Mouse (Mus musculus) embryonic facial prominence, embryonic 13.5 days (tissue): Measurements from ENCODE around the gene Ms4a18. TPM values are rescaled to one million over a fixed set of nuclear protein-coding genes. Genes with fewer than 3 reads are reported as not detected.
A peak's percentile ranks its signal among the peaks of the same experiment; 100 is the strongest.

Experiments used
- ATAC-seq: fragments of 200-750 bp; cut with Nextera tagmentation; 2 replicates; pipeline ENCODE4 v1.8.0; 2017; ENCODE audit warnings: low read depth; ENCODE audit not compliant: insufficient number of reproducible peaks, insufficient read depth, low FRiP score, low TSS enrichment
- H3K27ac ChIP-seq: fragments of 300-500 bp; sonication (generic); 2 replicates; pipeline ENCODE4 v1.5.1; 2015; ENCODE audit warnings: moderate library complexity, mild to moderate bottlenecking, inconsistent platforms
- H3K27me3 ChIP-seq: fragments of 300-500 bp; sonication (generic); 2 replicates; pipeline ENCODE4 v1.6.1; 2015; ENCODE audit warnings: mild to moderate bottlenecking, inconsistent platforms
- H3K36me3 ChIP-seq: fragments of 300-500 bp; sonication (generic); 2 replicates; pipeline ENCODE4 v1.6.1; 2015; ENCODE audit warnings: mild to moderate bottlenecking, inconsistent platforms
- H3K4me1 ChIP-seq: fragments of 300-500 bp; sonication (generic); 2 replicates; pipeline ENCODE4 v1.6.1; 2015; ENCODE audit warnings: inconsistent platforms
- H3K4me2 ChIP-seq: fragments of 300-500 bp; sonication (generic); 2 replicates; pipeline ENCODE4 v1.6.1; 2015; ENCODE audit warnings: moderate library complexity, mild to moderate bottlenecking, inconsistent platforms
- H3K4me3 ChIP-seq: fragments of 300-500 bp; sonication (generic); 2 replicates; pipeline ENCODE4 v1.5.1; 2015; ENCODE audit warnings: mild to moderate bottlenecking, inconsistent platforms
- H3K9ac ChIP-seq: fragments of 300-500 bp; sonication (generic); 2 replicates; pipeline ENCODE4 v1.6.1; 2015; ENCODE audit warnings: mild to moderate bottlenecking, inconsistent platforms
- H3K9me3 ChIP-seq: fragments of 300-500 bp; sonication (generic); 2 replicates; pipeline ENCODE4 v1.6.1; 2016; ENCODE audit warnings: inconsistent platforms
- WGBS: fragments of 180-500 bp; shearing (Covaris S2); methylation state at CpG from one replicate; pipeline ENCODE4 v1.1.7; 2015; ENCODE audit warnings: mixed read lengths; 5-methylcytosine and 5-hydroxymethylcytosine counted together
- polyA plus RNA-seq: library from polyadenylated mRNA; unstranded; fragments of >200 nt; fragmentation: Nextera tagmentation; extraction: Ambion mirVana; gene quantifications from 2 replicates; pipeline ENCODE4 v1.2.1, GENCODE M21; 2015

The Ms4a18 gene
- polyA plus RNA-seq, 1 experiment from 2014 or later = not detected

DNA sequence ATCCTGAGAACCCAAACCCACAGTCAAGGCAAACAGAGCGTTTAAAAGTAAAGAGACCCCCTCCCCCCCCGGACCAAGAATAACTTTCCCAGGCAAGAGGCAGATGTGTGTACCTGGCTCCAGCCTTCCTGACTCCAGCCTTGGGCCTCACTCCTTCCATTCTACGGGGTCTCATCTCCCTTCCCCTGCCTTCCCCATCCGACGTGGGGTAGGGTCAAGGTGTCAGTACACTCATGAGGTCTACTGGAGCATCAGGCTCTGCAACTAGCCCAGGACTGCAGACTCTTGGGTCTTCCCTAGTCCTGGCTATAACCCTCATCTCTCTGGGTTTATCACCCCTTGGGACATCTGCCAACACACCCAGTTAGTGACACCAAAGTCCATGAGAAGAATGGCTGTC lies 37.6 kb downstream of the Ms4a18 start:
- no peaks in the 10 kb centered on the region for H3K9me3 ChIP-seq
- H3K27me3 ChIP-seq = no peaks in the 10 kb centered on the region
- H3K4me2 ChIP-seq = no peak overlapping the region
- WGBS = 85% methylated on average over 5 of the region's 5 CpGs
- no peak overlapping the region for H3K4me3 ChIP-seq
- ATAC-seq = no peak
- no peaks in the 10 kb centered on the region for H3K36me3 ChIP-seq
- H3K9ac ChIP-seq = no peak overlapping the region
- peaks cover 13% of the 10 kb centered on the region for H3K4me1 ChIP-seq
- H3K27ac ChIP-seq = no peak overlapping the region

DNA sequence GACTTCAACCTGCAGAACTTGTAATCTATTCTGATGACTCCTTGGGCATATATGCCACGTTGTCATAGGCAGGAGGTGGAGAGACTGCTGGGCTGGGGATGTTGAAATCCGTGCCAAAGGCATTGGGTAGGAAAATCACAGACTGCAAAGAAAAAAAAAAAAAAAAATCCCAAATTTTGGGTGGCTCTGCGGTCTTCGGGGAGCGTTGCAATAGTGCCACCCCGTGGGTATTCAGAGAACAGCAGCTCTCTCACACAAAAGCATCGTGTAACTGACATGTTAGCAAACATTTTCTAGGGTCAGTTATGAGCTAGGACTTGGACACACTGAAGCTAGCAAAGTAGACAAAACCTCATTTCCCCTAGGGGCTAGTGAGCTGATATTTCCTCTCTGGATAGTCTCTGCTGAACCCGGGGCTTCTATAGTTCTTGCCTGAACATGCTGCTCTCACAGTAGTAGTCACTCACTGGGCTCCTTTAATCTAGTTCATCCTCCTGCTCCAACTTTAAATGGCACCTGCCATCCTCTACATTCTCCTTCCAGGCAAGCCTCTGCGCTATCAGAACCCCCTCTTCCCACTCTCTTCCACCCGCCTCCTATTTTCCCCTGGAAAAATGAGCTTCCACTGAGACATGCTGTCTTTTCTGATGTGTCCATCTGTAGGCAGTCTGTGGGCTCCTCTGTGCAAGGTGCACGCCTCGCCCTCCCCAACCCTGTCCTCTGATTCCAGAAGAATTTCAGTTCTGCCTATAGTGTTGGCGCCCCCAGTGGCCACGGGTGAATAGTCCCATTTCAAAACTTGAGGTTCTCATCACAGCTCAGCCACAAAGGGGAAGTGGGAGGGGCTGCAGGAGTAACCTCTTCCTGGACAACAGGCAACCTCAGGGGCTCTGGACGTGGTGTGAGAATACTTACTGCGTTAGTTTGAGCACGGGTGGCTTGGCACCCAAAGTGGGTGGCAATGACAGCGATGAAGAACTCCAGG lies 38.4 kb downstream of the Ms4a18 start:
- no peak for ATAC-seq
- H3K27ac ChIP-seq = no peak overlapping the region
- H3K4me2 ChIP-seq = peak overlapping the region; percentile 17
- H3K9me3 ChIP-seq = no peaks in the 10 kb centered on the region
- H3K36me3 ChIP-seq = no peaks in the 10 kb centered on the region
- H3K27me3 ChIP-seq = no peaks in the 10 kb centered on the region
- WGBS = 9% methylated on average over 18 of the region's 18 CpGs
- H3K4me1 ChIP-seq = peaks cover 13% of the 10 kb centered on the region
- no peak overlapping the region for H3K4me3 ChIP-seq
- no peak overlapping the region for H3K9ac ChIP-seq

DNA sequence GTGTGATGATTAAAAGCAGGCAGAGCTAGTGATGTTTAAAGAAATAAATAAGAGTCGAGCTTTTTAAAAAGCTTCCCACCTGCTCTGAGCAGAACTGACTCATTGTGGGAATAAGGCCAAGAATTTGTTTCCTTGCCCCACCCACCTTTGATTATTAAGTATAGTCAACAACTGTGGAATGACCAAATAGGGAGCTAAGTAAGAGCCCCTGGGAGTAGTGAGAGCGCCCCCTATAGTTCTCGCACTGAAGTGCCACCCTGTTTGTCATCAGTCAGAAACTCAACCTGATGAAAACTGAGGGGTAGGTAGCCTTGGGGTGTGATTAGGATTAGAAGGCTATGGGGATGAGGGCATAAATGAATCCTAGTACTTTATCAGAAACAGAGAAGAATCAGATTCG lies 41.5 kb downstream of the Ms4a18 start:
- H3K27me3 ChIP-seq = no peaks in the 10 kb centered on the region
- peaks cover 13% of the 10 kb centered on the region for H3K4me1 ChIP-seq
- no peaks in the 10 kb centered on the region for H3K36me3 ChIP-seq
- no peak overlapping the region for H3K27ac ChIP-seq
- no peak overlapping the region for H3K9ac ChIP-seq
- no peak overlapping the region for H3K4me3 ChIP-seq
- no peak overlapping the region for H3K4me2 ChIP-seq
- no peaks in the 10 kb centered on the region for H3K9me3 ChIP-seq
- no peak for ATAC-seq
- 40% methylated on average over 4 of the region's 4 CpGs for WGBS

DNA sequence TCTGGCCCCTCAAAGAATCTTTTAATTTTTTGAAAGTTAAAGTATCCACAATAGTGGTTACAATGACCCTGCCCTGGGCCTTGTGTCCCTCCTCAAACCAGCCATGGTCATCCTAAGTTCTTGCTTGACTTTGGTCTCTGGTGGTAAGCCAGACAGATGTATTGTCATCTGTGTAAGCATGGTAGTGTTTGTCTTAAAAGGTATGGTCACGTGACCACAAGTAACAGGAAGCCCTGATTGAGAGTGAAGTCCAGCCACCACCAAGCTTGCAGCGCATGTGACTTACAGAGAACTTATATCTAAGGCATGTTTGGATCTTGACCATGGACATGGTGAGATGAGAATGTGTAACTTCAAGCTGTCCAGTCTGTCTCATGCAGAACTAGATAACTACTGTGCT lies 42.6 kb downstream of the Ms4a18 start:
- Histone ChIP-seq H3K36me3 (no peaks in the 10 kb centered on the region), H3K4me1 (peaks cover 13% of the 10 kb centered on the region)
- 84% methylated on average over 2 of the region's 2 CpGs for WGBS

DNA sequence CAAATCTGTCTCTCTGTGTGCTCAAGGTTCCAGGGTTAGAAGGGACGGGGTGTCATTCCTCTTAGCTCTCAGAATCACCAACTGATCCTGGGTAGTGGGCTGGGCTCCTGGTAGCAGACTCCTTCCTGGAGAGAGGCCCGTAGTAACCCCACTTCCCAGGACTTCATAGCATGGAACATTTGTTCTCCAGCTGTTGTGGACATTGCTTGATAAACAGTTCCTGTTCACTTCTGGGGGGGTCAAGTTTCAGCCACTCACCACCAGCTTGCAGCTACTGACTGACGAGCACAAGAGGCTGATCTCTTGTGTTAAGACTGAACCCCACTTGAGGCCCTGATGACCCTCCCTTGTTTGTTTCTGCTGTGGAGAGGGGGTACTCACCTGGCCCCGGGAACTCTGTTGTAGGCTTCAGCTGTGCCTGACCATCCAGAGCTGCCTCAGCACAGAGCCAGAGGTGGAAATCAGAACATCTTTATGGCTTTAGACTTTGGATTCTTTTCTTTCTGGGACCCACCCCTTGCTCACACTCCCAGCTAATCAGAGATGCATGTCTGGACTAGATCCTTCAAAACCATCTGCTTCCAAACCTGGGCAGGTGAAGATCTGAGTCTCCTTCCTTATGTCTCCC lies 43.5 kb downstream of the Ms4a18 start, which contains the start of gene Ms4a10:
Gene Ms4a10 (minus strand): TSS at position 433 of the 628 bp plus-strand sequence.
- no peak for ATAC-seq
- Histone ChIP-seq H3K4me1 (peaks cover 7% of the 10 kb centered on the region), H3K4me3 (no peak within 1 kb of the TSS), H3K36me3 (no peaks in the 10 kb centered on the region), H3K9ac (no peak within 1 kb of the TSS), H3K27ac (no peak within 1 kb of the TSS), H3K4me2 (no peak within 1 kb of the TSS), H3K27me3 (no peaks in the 10 kb centered on the region), H3K9me3 (no peaks in the 10 kb centered on the region)
- WGBS = 46% methylated on average over 4 of the region's 4 CpGs

More for the DNA sequence above, 42.6 kb downstream of the Ms4a18 start:
- no peak overlapping the region for H3K9ac ChIP-seq
- ATAC-seq = no peak
- no peak overlapping the region for H3K4me2 ChIP-seq
- no peak overlapping the region for H3K4me3 ChIP-seq
- no peak overlapping the region for H3K27ac ChIP-seq
- no peaks in the 10 kb centered on the region for H3K27me3 ChIP-seq
- no peaks in the 10 kb centered on the region for H3K9me3 ChIP-seq

DNA sequence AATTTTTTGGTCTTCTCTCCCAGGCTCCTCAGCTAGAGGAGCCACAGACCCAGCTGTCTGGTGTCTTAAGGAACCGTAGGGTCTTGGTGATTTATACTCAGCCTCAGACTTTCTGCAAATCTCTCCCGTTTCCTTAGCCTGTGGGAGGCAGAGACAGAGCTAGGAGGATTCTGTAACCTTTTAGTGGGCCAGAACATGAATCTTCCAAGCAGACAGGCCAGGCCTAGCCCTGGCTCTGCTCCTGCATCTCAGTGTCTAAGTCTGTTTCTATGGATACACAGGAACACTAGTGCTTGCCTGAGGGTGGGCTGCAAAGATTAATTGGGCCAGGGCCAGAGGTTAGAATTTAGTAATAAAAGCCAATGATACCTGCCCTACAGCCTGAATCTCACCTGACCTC lies 44.6 kb downstream of the Ms4a18 start:
- Histone ChIP-seq H3K9ac (no peak overlapping the region), H3K27me3 (no peaks in the 10 kb centered on the region), H3K4me2 (no peak overlapping the region), H3K4me3 (no peak overlapping the region), H3K27ac (no peak overlapping the region), H3K9me3 (no peaks in the 10 kb centered on the region), H3K4me1 (peaks cover 5% of the 10 kb centered on the region; the same call in 1 of the 2 replicates), H3K36me3 (no peaks in the 10 kb centered on the region)
- 60% methylated on average over 2 of the region's 2 CpGs for WGBS
- no peak for ATAC-seq

DNA sequence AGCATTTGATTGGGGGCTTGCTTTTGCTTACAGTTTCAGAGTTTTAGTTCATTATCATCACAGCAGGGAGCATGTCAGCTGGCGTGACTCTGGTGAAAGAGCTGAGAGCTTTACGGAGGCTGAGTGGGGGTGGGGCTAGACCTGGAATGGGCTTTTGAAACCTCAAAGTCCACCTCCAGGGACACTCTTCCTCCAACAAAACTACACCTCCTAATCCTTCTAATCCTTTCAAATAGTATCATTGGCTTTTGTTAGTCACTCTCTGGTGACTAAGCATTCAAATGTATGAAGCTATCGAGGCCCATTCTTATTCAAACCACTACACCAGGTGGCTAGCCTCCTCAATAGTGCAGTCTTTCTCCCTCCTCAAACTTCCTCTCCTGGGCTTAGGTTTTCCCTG lies 45.2 kb downstream of the Ms4a18 start:
- no peaks in the 10 kb centered on the region for H3K27me3 ChIP-seq
- no peak overlapping the region for H3K4me3 ChIP-seq
- no peak overlapping the region for H3K9ac ChIP-seq
- H3K36me3 ChIP-seq = no peaks in the 10 kb centered on the region
- peaks cover 1% of the 10 kb centered on the region; the same call in 1 of the 2 replicates for H3K4me1 ChIP-seq
- no peak overlapping the region for H3K27ac ChIP-seq
- no peaks in the 10 kb centered on the region for H3K9me3 ChIP-seq
- no peak for ATAC-seq
- 43% methylated on average over 3 of the region's 3 CpGs for WGBS
- H3K4me2 ChIP-seq = no peak overlapping the region

DNA sequence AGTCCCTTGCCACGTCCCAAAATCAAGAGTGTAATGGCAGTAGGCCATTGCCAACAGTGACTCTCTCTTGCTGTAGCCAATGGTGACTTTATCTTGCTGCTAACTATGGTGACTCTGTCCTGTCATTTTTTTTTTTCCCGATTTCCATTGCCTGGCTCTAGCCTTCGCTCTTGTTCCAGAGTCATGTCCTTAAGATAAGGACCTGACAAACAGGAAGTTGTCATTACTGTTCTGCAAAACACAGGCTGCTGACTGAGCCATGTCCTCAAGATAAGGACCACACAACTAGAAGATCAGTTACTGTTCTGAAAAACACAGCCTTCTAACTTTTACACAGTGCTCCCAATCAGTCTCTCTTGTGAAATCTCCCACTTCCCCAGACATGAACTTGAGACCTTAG lies 47.4 kb downstream of the Ms4a18 start:
- 0 out of 2 replicates have a peak, but pooled peaks cover 4% of the 10 kb centered on the region for H3K9me3 ChIP-seq
- WGBS = 83% methylated on average over 3 of the region's 3 CpGs
- no peak overlapping the region for H3K4me3 ChIP-seq
- no peak overlapping the region for H3K27ac ChIP-seq
- no peak overlapping the region for H3K9ac ChIP-seq
- ATAC-seq = no peak
- H3K27me3 ChIP-seq = no peaks in the 10 kb centered on the region
- no peaks in the 10 kb centered on the region for H3K4me1 ChIP-seq
- H3K36me3 ChIP-seq = no peaks in the 10 kb centered on the region
- no peak overlapping the region for H3K4me2 ChIP-seq

DNA sequence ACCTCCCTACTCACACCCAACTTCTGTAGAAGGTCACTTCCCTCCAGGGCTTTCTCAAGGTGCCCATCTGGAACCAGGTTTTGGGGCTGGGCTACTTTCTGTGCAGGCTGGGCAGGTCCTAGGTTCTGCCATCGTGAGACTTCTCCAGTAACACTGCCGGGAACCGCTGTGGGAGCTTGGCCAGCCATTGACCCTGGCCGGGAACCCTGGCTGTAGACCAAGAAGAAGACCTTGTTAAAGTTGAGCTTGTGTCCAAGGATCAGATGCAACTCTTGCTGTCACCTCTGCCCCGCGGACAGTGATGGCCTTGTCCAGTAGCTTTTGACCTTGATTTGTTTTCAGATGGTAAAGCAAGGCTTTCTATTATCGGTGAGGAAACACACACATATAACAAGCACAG lies 49.3 kb downstream of the Ms4a18 start:
- Histone ChIP-seq H3K36me3 (no peaks in the 10 kb centered on the region), H3K27me3 (no peaks in the 10 kb centered on the region), H3K9ac (no peak overlapping the region), H3K9me3 (0 out of 2 replicates have a peak, but pooled peaks cover 4% of the 10 kb centered on the region), H3K4me3 (no peak overlapping the region), H3K4me2 (no peak overlapping the region), H3K27ac (no peak overlapping the region), H3K4me1 (no peaks in the 10 kb centered on the region)
- ATAC-seq = no peak
- WGBS = 86% methylated on average over 7 of the region's 7 CpGs

DNA sequence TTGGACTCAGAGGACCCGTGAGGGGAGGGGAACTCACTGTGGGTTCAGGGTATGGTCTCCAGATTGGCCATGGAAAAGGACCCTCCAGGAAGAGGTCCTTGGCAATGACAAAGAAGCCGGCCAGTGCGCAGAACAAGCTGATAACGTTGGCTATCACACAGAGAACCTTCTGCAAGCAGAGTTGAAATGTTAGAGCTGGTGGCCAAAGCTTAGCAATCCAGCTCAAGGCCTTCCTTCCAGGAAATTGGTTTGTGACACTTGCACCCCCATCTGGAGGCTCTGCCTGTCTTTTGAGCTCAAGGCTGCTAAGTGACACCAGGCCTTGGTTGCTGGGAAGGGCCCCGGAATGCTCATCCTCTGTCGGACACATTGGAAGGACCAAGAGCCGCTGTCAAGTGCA lies 52.1 kb downstream of the Ms4a18 start:
- WGBS = 86% methylated on average over 7 of the region's 7 CpGs
- no peak overlapping the region for H3K4me2 ChIP-seq
- ATAC-seq = no peak

DNA sequence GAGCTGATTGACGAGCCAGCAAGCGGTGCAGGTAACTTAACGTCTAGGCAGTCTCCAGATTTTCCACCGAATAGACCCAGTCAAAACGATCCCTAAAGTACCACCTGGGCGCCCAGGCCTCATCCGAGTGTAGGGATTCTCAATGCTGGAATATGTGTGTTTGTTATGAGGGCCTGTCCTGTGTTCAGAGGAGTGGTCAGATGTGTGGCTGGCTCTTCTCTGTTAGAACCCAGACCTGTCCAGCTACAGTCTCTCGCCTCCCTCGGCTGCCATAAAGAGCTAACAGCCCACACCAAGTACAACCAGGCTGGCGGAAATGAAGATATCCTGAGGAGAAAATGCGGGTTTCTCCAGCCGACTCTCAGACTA lies 57.9 kb downstream of the Ms4a18 start:
- WGBS = 39% methylated on average over 12 of the region's 12 CpGs
- H3K4me2 ChIP-seq = peak overlapping the region; percentile 37; the same call in 1 of the 2 replicates

More for the DNA sequence above, 52.1 kb downstream of the Ms4a18 start:
- Histone ChIP-seq H3K4me3 (no peak overlapping the region), H3K9ac (no peak overlapping the region), H3K36me3 (no peaks in the 10 kb centered on the region), H3K27ac (no peak overlapping the region), H3K4me1 (no peaks in the 10 kb centered on the region), H3K27me3 (peaks cover 6% of the 10 kb centered on the region; the same call in 1 of the 2 replicates), H3K9me3 (0 out of 2 replicates have a peak, but pooled peaks cover 4% of the 10 kb centered on the region)

More for the DNA sequence above, 57.9 kb downstream of the Ms4a18 start:
- Histone ChIP-seq H3K36me3 (no peaks in the 10 kb centered on the region), H3K9me3 (no peaks in the 10 kb centered on the region), H3K27ac (no peak overlapping the region), H3K27me3 (peaks cover 8% of the 10 kb centered on the region; the same call in 1 of the 2 replicates), H3K4me1 (peaks cover 4% of the 10 kb centered on the region; the same call in 1 of the 2 replicates), H3K4me3 (no peak overlapping the region), H3K9ac (no peak overlapping the region)
- ATAC-seq = no peak
